Mouse (Mus musculus) lung, postnatal 14 days (tissue): Measurements from ENCODE around the gene Ccdc190.
A peak's percentile ranks its signal among the peaks of the same experiment; 100 is the strongest.

Experiments
- DNase-seq: peaks from one replicate; pipeline ENCODE4 v3.0.0; 2021

The Ccdc190 gene

GRCm38 (mm10) chr1:169934005-169934725 is 5.7 kb downstream of the Ccdc190 start:
- peak; percentile 69 for DNase-seq

DNA sequence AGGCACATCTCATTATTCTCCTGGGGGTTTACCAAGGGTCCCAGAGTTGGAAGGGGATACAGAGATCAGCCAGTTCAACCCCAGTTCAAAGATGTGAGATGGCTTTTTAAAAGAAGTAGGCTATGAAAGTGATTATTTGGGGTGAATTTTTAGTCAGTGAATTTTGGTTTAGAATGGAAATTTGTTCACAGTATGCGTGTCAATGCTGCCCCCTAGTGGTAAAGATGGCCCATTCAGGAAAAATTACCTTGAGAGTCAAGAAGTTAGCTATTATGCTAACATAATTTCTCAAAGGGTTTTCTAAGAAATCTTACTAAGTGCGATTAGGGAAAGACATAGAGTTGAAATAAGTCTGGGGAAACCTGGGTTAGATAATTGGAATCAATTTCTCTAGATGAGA is 10.9 kb downstream of the Ccdc190 start:
- DNase-seq: peak; percentile 68

DNA sequence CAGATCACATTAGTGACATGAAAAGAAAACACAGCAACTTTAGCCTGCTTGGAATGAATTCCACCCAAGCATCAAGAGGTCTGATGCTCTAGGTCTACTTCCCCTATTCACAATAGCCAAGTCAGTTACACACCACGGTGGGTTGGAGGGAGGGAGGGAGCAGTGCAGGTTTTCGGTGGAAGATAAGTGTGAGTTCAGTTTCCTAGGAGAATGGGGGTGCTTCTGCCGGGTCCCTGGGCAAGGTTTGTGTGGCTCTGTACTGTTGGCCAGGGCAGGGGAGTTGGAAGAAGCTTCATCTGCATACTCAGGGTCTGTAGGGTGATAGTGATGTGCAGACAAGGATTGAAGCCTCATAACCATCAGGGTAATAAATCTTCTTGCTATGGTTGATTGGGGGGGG is 17.6 kb downstream of the Ccdc190 start:
- DNase-seq: no peak

DNA sequence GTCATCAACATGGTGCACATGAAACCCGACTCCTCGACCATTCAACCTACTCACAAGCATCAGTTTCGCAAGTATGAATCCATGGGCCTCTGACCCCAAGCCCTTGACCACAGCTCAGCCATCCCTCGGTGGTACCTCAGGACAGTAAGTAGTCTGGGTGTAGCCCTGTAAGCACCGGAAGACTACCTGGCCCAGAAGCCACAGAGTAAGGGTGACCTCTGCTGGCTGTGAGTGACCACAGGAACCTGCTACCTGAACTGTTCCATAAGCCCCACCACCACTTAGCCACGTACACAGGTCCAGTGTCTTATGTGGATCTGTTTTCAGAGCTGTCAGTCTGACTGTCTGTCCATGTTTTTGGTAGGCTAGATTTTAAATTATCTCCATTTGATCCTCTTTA is 19.2 kb downstream of the Ccdc190 start:
- no peak for DNase-seq

GRCm38 (mm10) chr1:169948280-169948679 is 19.8 kb downstream of the Ccdc190 start:
- no peak for DNase-seq

- DNase-seq: no peak
Observed at GRCm38 (mm10) chr1:169948866-169949265, 20.4 kb downstream of the Ccdc190 start.

GRCm38 (mm10) chr1:169949981-169950380 is 21.5 kb downstream of the Ccdc190 start:
- DNase-seq: no peak

GRCm38 (mm10) chr1:169950651-169951050 is 22.2 kb downstream of the Ccdc190 start:
- DNase-seq: no peak

DNA sequence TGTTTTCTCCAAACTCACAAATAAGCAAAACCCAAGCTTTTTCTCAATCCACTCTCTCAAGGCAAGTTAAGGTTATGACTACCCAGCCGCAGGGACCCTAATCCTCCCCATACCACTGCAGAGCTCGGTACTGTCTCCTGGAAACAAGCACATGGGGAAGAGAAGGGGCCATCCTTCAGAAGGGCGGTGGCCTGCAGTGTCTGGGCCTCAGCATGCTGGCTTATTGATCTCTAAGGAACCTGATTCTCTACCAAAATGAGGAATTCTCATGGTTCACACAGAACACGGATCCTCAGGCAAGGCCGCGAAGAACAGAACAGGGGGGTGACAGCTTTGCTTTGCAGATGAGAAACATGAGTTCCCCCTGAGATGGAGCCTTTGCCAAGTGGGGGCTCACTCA is 23.1 kb downstream of the Ccdc190 start:
- DNase-seq: no peak

GRCm38 (mm10) chr1:169952636-169953035 is 24.2 kb downstream of the Ccdc190 start:
- no peak for DNase-seq

GRCm38 (mm10) chr1:169953106-169953505 is 24.7 kb downstream of the Ccdc190 start:
- no peak for DNase-seq

- DNase-seq: peak; percentile 98
Observed at GRCm38 (mm10) chr1:169968792-169969515, 40.5 kb downstream of the Ccdc190 start, which contains the start of gene Hsd17b7. Gene Hsd17b7 (minus strand): TSS chr1:169969241.

DNA sequence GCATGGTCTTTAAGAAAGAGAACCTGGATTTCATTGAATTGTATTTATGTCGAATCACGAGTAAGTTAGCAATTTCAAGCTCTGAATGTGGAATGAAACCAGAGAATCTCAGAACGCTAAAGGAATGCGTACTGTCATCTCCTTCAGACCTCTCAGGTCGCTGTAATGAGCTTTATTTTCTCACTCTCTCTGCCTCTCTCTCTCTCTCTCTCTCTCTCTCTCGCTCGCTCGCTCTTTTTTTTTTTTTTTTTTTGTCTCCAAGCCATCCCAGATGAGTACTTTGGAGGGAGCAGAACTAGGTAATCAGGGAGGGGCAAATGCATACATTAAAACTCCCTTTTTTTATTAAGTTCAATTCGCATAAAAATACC is 41.1 kb downstream of the Ccdc190 start:
- no peak for DNase-seq

GRCm38 (mm10) chr1:169970936-169971335 is 42.5 kb downstream of the Ccdc190 start:
- DNase-seq: no peak

- DNase-seq: no peak
Observed at GRCm38 (mm10) chr1:169971998-169972397, 43.5 kb downstream of the Ccdc190 start.

GRCm38 (mm10) chr1:169977621-169978020 is 49.2 kb downstream of the Ccdc190 start:
- no peak for DNase-seq
